14 mouse cellular contexts compared by ENCODE assay signal in the genomic region with DNA sequence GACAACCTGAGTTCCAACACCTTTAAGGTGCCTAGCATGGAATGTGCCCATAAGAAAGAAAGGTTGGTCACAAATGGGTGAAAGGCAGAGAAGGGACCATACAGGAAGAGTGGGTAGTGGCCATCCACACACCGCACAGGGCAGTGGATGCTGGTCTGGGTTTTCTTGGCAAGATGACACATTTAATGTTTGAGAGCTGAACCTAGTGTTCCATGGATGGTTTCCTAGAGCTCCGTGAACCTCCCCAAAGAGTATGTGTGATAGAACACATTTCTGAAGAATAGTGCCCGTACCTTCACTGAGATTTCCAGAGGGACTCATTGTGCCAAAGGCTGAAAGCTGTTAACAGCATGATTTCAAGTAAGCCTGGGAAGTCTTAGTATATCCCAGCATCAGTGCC. TPM values are rescaled to one million over a fixed set of nuclear protein-coding genes. Genes with fewer than 3 reads are reported as not detected.
DNase-seq lines count a peak whose midpoint lies in the region; ATAC-seq lines count a peak whose summit lies in the region.
"Had no signal": no experiment of that assay in that cellular context is flagged by ENCODE, and none has a peak within 500 bp of the region (broad histone marks: within the 10 kb centered on the region; RNA-seq: fewer than 3 reads in every experiment).

No protein-coding gene starts in this region.

- no peak overlapping the region for H3K4me2 ChIP-seq in heart, embryonic 12.5 days
- H3K4me2 ChIP-seq: embryonic facial prominence, embryonic 12.5 days; forebrain, embryonic 13.5 days; forebrain, embryonic 15.5 days had no signal

- H3K27ac ChIP-seq in heart, embryonic 12.5 days (ENCODE audit: poor library complexity, severe bottlenecking), result no peak overlapping the region
- H3K27ac ChIP-seq: embryonic facial prominence, embryonic 10.5 days; embryonic facial prominence, embryonic 12.5 days; forebrain, embryonic 13.5 days; forebrain, embryonic 15.5 days had no signal

- no peak overlapping the region for H3K9ac ChIP-seq in heart, embryonic 12.5 days
- H3K9ac ChIP-seq: embryonic facial prominence, embryonic 12.5 days; forebrain, embryonic 13.5 days; forebrain, embryonic 15.5 days; forebrain, postnatal 0 days had no signal

- no peak overlapping the region for H3K4me3 ChIP-seq in heart, embryonic 12.5 days
- H3K4me3 ChIP-seq: embryonic facial prominence, embryonic 10.5 days; embryonic facial prominence, embryonic 12.5 days; forebrain, embryonic 13.5 days; forebrain, embryonic 15.5 days had no signal

- ATAC-seq in heart, embryonic 12.5 days (ENCODE audit: insufficient number of reproducible peaks, low FRiP score), result no peak
- ATAC-seq: forebrain, embryonic 13.5 days; forebrain, embryonic 15.5 days; forebrain, postnatal 0 days had no signal

- 0 out of 2 replicates have a peak, but pooled peaks cover 6% of the 10 kb centered on the region for H3K4me1 ChIP-seq in heart, embryonic 12.5 days (replicated peaks)

- no peaks in the 10 kb centered on the region for H3K36me3 ChIP-seq in heart, embryonic 12.5 days
- H3K36me3 ChIP-seq: embryonic facial prominence, embryonic 10.5 days; embryonic facial prominence, embryonic 12.5 days; forebrain, embryonic 15.5 days had no signal

- peak; percentile 36 for DNase-seq in cerebellum, adult 11-12 months
- DNase-seq in cerebellum, postnatal 4 days (ENCODE audit: low spot score in 2 of 2), result no peak
- DNase-seq in cerebellum, adult 9-10 months, result peak; percentile 66
- no peak for DNase-seq in cerebellum, adult 8-10 months
- peak; percentile 63 for DNase-seq in heart, adult 11 months
- DNase-seq: adrenal gland, adult 2 months; adrenal gland, postnatal 10 days; adrenal gland, postnatal 25 days; forebrain, postnatal 0 days had no signal

- peaks cover 22% of the 10 kb centered on the region for H3K27me3 ChIP-seq in heart, embryonic 12.5 days (replicated peaks)
- H3K27me3 ChIP-seq: forebrain, embryonic 15.5 days had no signal

- no peaks in the 10 kb centered on the region; the same call in 1 of the 2 replicates for H3K9me3 ChIP-seq in heart, embryonic 12.5 days (replicated peaks)
- H3K9me3 ChIP-seq: embryonic facial prominence, embryonic 10.5 days; embryonic facial prominence, embryonic 12.5 days; forebrain, embryonic 13.5 days; forebrain, embryonic 15.5 days had no signal

- WGBS in heart, embryonic 12.5 days, result 80% methylated on average over 3 of the region's 3 CpGs

RNA-seq across cellular contexts. Expression of a gene that starts 56.7 kb away (rescaled TPM):
- polyA plus RNA-seq in heart, embryonic 12.5 days (2016; fragmentation: Nextera tagmentation; extraction: Ambion mirVana), result 112 and 114 TPM in 2 replicates

RNA-seq across cellular contexts. Expression of a gene that starts 57.0 kb away (rescaled TPM):
- 25.7 and 28.4 TPM in 2 replicates for polyA plus RNA-seq in heart, embryonic 12.5 days (2016; fragmentation: Nextera tagmentation; extraction: Ambion mirVana)

Comparison
In these comparisons a context has a peak if more than half of its experiments do, and no peak if none do; other contexts are left out.
1. DNase-seq: peak in cerebellum, adult 11-12 months (single experiment), cerebellum, adult 9-10 months (single experiment) and heart, adult 11 months (single experiment); none in cerebellum, postnatal 4 days (0 of 2) and cerebellum, adult 8-10 months (single experiment).